Mouse (Mus musculus) heart, adult 11 months (tissue): ENCODE measurements at regions not wholly inside any gene's neighbourhood (a gene's known extent, or its start where the extent isn't known, plus 50 kb on each side); places are given as distances from the start of the nearest gene placed in this dataset.
A peak's percentile ranks its signal among the peaks of the same experiment; 100 is the strongest.
"Not testable (repeated sequence)": the region's sequence is repeated elsewhere in the genome, so short reads cannot be mapped to it uniquely, and the experiment has no call there.

Source experiments
- DNase-seq: peaks from one replicate; pipeline ENCODE4 v3.0.0; 2022

- no peak for DNase-seq
Measured at GRCm38 (mm10) chr14:108828668-108829067, 85.3 kb downstream of the Slitrk1 start.

- DNase-seq = no peak
Measured at GRCm38 (mm10) chr14:108821539-108821938, 92.4 kb downstream of the Slitrk1 start.

DNA sequence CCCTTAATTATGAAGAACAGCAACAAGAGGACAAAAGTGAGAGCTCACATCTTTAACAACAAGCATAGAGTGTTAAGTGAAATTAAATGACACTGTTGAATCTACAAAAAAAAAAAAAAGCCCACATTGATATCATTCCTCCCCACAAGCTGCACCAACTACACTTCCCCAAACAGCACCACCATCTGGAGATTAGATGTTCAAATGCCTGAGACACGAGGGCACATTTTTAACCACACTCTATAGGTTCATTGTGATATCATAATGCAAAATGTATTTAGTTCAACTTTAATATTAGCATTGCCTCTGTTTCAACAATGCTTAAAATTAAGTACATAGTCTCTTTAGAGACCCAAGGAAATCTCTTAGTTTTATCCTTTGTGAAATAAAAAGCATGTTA lies 94.6 kb downstream of the Slitrk1 start:
- no peak for DNase-seq

DNA sequence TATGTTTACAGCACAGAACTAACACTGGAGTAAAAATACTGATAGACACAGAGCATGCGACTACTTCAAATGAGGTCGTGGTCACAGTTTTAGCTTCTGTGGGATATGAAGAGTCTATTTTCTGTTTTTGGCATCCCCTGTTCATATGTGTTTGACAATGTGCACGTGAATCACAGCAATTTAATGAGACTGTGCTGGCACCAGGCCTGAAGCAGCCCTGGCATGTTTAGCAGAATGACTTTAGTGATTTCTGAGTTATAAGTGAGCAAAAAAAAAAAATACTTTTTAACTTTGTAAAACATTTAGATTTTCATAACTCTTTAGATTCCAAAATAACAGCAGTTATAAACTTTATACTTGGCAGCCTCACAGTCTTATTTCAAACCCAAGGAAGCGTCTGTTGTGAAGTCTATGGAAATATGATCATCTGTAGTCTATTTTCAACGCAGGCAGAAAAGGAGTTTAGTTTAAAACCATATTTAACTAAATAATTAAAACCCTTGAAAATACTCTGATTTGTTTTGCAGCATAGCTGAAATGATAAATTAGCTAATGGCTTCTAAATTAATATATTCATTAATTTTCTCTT lies 108.5 kb downstream of the Slitrk1 start:
- no peak for DNase-seq

- DNase-seq = peak; percentile 55
Measured at GRCm38 (mm10) chr14:108798884-108799283, 115.1 kb downstream of the Slitrk1 start.

- DNase-seq = no peak
Measured at GRCm38 (mm10) chr14:108792445-108792844, 121.5 kb downstream of the Slitrk1 start.

DNA sequence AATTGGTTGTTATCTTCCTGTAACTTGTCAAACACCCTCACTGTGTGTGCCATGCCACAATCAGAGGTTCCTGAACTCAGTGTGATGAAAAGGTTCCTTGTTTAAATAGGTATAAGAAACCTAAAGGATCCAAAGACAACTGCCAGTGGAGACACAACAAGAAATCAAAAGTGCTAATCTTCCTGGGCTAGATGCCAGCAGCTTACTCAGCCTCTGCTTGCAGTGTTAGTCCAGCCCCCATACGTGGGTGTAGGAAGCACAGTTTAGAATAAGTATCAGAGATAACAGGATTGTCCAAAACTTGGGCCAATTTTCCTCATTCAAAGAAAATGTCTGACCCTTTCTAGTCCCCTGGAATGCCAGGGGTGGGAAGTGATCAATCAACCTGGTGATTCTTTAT lies 122.7 kb downstream of the Slitrk1 start:
- no peak for DNase-seq

DNA sequence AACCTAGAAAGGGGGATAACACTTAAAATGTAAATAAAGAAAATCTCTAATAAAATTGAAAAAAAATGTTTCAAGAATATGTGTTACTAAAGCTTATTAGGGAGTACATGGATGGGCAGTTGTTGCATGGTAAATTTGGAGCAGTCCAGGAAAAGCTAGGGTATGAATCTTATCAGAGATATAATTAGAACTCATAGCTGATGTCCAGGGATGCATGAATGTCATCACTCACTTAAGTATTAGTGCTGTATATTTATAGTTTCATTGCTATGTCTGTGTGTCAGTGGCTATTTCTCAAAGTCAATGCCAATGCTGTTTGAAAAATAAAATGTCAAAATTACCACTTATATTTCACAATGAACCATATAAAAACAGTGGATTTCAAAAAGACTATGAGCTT lies 165.2 kb downstream of the Slitrk1 start:
- no peak for DNase-seq

- no peak for DNase-seq
Measured at GRCm38 (mm10) chr14:108711811-108712210, 202.1 kb downstream of the Slitrk1 start.

- DNase-seq = no peak
Measured at GRCm38 (mm10) chr14:108709101-108709631, 204.8 kb downstream of the Slitrk1 start.

- DNase-seq = not testable (repeated sequence)
Measured at GRCm38 (mm10) chr14:108704662-108705061, 209.3 kb downstream of the Slitrk1 start.

DNA sequence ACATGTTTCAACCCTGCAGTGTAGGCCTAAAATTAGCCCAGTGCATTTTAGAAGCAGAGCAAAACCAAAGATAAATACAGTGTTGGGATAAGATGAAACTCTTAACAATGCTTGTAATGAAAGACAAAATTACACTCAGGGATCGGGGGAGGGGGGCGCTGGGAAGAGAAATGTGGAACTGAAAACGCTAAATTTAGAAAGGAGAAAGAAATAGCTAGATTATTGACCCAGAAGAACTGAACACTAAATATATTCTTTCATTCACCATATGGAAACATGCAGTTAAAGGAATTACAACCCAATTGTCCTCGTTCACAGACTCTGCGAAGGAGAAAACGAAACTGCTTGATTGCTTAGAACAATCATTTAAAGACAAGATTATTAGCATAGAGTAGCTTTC lies 249.1 kb downstream of the Slitrk1 start:
- peak; percentile 21 for DNase-seq

DNA sequence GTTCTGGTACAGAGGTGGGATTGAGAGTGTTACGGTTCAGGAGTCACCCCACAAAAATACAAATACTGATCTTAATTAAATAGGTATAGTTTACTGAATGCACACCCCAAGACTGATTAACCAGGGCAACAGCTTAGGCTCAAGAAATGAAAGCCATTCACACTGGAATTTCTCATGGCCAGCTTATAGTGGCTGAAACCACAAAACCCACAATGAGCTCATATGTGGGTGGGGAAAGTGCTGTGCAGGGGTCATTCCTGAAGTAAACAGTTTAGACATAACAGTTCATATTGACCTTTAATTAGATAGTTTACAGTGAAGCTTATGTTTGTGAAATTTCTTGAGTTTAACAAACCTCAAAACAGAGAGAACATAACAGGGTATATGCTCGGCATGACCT lies 275.7 kb downstream of the Slitrk1 start:
- no peak for DNase-seq

- DNase-seq = no peak
Measured at GRCm38 (mm10) chr14:108635266-108635665, 278.7 kb downstream of the Slitrk1 start.

- DNase-seq = no peak
Measured at GRCm38 (mm10) chr14:108610028-108610427, 303.9 kb downstream of the Slitrk1 start.
